Mouse (Mus musculus): ENCODE measurements around the gene Srrm3. TPM values are rescaled to one million over a fixed set of nuclear protein-coding genes. Genes with fewer than 3 reads are reported as not detected.
A peak's percentile ranks its signal among the peaks of the same experiment; 100 is the strongest.

The Srrm3 gene
- total RNA-seq, 1 experiment from 2014 or later = 2.7 TPM

DNA sequence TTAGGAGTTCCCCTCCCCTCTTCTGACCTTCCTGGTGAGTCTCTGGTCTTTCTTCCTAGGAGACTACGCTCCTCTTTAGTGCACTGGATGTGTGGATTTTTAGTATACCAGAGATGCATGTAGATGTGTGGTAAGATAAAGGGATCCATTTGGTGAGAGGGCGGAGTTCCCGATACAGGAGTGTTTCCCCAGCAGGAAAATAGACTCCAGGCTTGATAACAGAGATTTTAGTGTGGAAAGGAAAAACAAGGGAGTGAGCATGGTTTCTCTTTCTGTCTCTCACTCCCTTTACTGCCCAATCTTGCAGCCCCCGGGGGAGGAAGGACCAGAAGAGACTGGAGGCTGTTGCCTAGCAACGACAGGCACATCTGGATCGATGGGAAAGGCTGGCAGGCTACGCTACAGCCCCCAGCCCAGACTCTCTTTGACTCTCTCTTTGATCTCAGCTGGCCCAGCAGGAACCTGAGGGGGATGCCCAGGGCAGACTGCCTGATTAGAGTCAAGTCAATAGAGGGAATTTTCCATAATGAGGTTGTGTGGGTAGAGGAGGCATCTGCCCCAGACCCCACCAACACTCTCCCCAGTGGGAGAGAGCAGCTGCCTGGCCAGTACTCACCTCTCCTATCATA, 15.7 kb downstream of the Srrm3 start:
- no peak for DNase-seq

DNA sequence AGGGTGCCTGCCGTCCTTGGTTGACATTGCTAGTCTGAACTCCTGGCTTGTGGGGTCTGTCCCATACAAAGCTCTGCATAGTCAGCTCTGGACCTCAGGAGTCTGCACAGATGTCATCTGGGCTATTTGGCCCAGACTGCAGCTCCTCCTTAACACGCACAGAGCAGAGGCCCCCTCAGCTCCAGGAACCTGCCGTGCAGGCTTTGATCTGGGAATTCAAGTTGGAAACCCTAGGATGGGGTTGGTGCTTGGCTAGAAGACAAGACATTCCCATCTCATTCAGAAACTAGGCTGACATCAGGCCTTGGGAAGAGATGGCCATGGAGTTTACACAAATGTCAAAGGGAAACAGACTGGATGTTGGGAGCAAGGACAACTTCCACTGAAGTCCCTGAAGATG, 17.8 kb downstream of the Srrm3 start:
- DNase-seq = peak; percentile 26

DNA sequence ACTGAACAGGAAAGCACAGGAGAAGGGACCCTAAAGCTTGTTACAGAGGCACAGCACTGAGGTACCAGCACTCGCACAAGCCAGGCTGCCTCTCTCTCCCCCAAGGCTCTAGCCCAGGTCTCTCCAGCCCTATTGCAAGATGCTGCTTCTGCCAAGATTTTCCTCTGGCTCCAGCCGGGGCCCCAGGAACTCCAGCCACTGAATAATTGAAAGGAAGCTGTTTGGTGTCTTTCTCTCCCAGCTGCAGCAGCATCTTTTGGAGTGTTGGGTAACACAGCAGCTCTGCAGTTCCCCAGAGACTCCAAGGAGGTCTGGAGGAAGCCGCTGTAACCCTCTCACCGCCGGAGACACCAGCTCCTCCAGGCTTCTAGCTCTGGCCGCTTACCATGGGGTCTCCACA, 19.5 kb downstream of the Srrm3 start:
- no peak for DNase-seq

DNA sequence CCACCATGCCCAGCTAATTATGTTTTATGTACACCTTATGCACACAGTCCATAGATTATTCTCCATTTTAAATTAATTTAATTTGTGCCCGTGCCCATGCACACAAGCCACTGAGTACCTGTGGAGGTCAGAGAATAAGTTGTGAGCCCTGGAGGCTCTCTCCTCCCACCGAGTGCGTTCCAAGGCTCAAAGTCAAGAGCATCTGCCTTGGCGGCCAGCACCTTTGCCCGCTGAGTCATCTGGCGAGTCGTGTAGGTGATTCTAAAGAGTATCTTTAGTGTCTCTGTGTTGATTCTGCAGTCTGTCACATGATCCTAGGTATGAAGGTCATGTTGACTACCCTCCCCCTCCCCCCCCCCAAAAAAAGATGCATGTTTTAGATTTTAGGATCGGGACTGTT, 22.7 kb downstream of the Srrm3 start:
- DNase-seq = no peak

- no peak for DNase-seq
Measured at GRCm38 (mm10) chr5:135832729-135833128, 26.0 kb downstream of the Srrm3 start.

DNA sequence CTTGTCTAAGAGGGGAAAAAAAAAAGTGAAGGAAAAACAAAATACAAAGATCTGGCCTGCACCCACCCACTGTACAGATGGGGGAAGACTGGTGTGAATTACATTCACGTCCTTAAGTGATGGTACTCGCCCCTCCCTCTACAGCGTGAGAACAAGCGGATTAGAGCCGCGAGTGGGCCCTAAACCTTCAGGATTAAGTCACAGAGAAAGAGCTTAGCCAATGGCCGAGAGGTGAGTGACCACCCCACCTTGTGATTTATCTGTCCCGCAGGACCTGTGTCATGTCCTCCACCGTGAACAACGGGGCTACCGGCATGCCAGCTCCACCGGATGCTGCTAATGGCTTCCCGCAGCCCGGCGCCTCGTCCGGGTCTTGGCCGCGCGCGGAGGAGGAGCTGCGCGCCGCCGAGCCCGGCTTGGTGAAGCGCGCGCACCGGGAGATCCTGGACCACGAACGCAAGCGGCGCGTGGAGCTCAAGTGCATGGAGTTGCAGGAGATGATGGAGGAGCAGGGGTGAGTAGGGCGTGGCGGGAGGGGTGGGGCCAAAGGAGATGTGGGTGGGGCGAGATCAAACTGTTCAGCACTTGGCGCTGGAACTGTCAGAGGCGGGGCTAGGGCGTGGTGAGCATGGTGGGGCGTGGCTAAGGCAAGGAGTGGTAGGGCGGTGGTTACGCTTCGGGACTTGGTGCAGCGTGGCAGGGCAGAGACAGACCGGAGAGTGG, 28.2 kb downstream of the Srrm3 start:
- peak; percentile 91 for DNase-seq

DNA sequence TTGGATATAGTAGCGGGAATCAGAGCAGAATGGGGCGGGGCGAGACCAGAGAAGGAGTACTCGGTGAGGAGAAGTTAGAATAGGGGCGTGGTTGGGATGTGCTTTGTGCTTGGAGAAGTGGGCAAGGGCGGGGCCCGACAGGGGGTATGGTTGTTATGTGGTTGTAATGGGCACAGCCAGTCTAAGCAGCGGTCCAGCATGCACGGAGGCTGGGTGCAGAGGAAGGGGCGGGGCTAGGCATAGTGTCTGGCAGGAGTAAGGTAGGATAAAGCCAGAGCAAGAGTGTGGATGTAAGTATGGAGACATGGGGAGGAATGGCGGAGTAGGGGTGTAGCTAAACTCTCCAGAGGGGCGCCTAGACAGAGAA, 28.8 kb downstream of the Srrm3 start:
- DNase-seq = no peak

GRCm38 (mm10) chr5:135835981-135836380, 29.3 kb downstream of the Srrm3 start:
- DNase-seq = peak; percentile 64

- no peak for DNase-seq
Measured at GRCm38 (mm10) chr5:135841651-135842050, 35.0 kb downstream of the Srrm3 start.

GRCm38 (mm10) chr5:135843418-135843817, 36.7 kb downstream of the Srrm3 start:
- DNase-seq = peak; percentile 73

DNA sequence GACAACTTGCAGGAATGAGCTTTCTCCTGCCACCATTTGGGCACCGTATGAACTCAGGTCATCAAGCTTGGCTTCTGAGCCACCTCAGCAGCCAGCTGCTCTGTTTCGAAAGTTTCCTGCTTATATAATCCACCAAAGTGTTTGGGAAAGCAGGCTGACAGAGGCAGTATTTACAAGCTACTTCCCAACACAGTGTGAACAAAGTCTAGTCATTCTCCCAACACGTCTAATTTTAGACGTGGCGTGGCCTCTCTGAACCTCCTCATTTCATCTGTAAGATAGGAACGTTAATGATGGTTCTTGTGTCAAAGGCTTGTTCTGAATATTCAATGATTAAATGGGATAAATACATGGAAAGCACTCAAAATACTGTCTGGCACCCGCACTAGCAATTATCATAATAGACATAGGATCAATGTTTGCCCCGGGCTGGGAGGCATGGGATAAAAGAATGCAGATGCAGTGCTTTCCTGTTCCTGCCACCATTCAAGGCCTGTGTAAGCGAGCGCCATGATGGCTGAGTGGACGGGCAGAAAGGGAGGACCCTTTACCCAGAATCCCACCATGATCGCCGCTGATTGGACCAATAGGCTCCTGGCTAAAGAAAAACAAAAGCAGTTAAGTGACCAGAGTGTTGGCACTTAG, 39.1 kb downstream of the Srrm3 start:
- DNase-seq = no peak

GRCm38 (mm10) chr5:135847460-135847859, 40.8 kb downstream of the Srrm3 start:
- no peak for DNase-seq

DNA sequence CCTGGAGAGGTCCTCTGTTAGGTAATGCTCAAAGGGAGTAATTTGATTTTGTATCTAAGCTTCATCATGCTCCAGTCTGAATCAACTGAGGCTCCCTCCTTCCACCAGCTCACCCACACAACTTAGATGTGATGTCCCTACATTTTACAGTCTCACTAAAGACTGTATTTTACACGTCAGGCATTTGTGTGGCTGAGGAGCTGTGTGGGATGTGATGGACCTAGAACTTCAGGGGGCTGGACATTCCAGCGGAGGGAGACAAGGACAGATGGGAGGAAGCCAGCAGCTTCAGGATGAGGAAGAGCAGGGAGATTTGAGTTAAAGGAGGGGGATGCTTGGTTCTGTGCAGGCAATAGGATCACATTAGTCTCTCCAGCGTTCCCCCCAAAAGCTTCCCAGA, 41.2 kb downstream of the Srrm3 start:
- no peak for DNase-seq

GRCm38 (mm10) chr5:135851024-135851423, 44.3 kb downstream of the Srrm3 start:
- DNase-seq = peak; percentile 57

- DNase-seq = no peak
Measured at GRCm38 (mm10) chr5:135851481-135851880, 44.8 kb downstream of the Srrm3 start.

DNA sequence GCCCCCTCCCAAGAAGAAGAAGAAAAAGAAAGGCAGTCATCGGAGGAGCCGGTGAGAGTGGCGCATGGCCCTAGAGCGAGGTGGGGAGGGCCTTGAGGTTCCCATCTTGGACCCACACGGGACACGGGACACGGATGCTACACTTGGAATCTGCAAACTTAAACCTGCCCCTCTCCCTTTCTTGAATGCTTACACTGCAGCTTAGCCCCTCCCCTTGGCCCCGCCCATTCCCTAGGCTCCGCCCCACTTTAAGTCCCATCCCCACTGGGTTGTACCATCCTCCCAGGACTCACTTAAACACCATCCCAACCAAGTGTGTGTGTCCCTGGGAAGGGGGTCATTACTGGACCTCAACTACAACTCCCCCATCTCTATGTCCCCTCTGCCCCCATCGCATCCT, 45.7 kb downstream of the Srrm3 start:
- peak; percentile 24 for DNase-seq

GRCm38 (mm10) chr5:135853731-135854130, 47.0 kb downstream of the Srrm3 start:
- DNase-seq = no peak

DNA sequence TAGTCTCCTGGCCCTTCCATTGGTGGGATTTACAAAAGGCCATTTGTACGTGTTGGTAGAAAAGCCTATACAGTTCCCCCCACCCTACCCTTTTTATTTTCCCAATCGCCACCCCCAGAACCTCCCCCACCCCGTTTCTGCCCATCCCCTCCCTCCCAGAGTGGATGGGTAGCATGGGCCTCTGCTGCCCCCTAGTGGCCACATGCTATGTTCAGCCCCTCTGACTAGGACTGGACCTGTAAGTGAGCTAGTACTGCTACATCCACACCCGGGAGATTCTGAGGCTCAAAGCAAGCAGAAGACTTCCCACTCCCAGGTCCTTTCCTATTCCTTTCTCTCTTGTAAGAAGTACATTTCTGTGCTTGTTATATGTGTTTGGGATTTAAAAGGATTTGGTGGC, 48.5 kb downstream of the Srrm3 start:
- DNase-seq = peak; percentile 88

GRCm38 (mm10) chr5:135866662-135867061, 60.0 kb downstream of the Srrm3 start:
- DNase-seq = no peak

- peak; percentile 52 for DNase-seq
Measured at GRCm38 (mm10) chr5:135867637-135868593, 61.2 kb downstream of the Srrm3 start.

- DNase-seq = no peak
Measured at GRCm38 (mm10) chr5:135868653-135869052, 62.0 kb downstream of the Srrm3 start.

DNA sequence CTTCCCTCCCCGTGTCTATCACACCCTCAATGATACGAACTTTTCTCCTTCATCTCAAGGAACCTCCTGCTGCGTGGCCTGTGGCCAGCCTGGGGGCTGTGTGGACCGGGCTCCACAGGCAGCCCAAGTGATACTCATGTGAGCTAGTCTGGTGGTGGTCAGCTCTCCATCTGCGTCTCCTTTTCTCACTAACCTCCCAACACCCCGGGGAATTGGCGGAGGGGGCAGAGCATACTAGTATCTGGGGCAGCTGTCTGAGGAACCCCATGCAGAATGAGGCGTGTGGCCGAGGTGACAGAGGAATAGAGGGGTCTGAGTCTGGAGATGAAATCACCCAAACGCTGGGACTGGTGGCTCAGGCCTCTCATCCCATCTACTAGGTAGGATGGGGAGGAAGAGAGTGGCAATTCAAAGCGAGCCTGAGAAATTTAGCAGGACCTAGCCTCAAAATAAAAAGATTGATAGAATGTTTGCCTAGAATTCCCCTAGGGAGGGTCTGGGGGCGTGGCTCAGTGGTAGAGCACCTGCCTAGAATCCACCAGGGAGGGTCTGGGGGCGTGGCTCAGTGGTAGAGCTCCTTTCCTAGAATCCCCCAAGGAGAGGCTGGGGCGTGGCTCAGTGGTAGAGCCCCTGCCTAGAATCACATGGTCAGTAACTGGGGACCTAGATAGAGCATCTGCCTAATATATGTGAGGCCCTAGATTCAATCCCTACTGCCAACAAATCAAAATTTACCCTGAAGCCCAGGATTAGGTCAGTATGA, 63.2 kb downstream of the Srrm3 start:
- DNase-seq = no peak
